9 mouse cellular contexts compared by ENCODE assay signal in genomic region chr17:80004345-80005239, GRCm38 (mm10). TPM values are rescaled to one million over a fixed set of nuclear protein-coding genes. Genes with fewer than 3 reads are reported as not detected.
DNase-seq lines count a peak whose midpoint lies in the region; ATAC-seq and TF ChIP-seq lines count a peak whose summit lies in the region.
"Had no signal": no experiment of that assay in that cellular context is flagged by ENCODE, and none has a peak within 500 bp of the region (broad histone marks: within the 10 kb centered on the region; RNA-seq: fewer than 3 reads in every experiment).

No protein-coding gene starts in this region.

- H3K27ac ChIP-seq in neural tube, embryonic 15.5 days (replicated peaks): no peak overlapping the region
- no peak overlapping the region for H3K27ac ChIP-seq in cerebellum, adult 2 months (ENCODE audit: insufficient read depth, low read length)
- no peak overlapping the region for H3K27ac ChIP-seq in intestine, postnatal 0 days (ENCODE audit: low read depth, low read length)
- H3K27ac ChIP-seq in liver, embryonic 16.5 days (ENCODE audit: low read length): no peak overlapping the region

- 43% methylated on average over 17 of the region's 17 CpGs for WGBS in neural tube, embryonic 15.5 days
- WGBS in cerebellum, adult 2 months: 45% methylated on average over 17 of the region's 17 CpGs
- WGBS in intestine, postnatal 0 days: 43% methylated on average over 17 of the region's 17 CpGs
- 26% methylated on average over 17 of the region's 17 CpGs for WGBS in liver, embryonic 16.5 days (ENCODE audit: insufficient replicate concordance)

- no peak overlapping the region for H3K4me2 ChIP-seq in neural tube, embryonic 15.5 days
- no peak overlapping the region for H3K4me2 ChIP-seq in intestine, postnatal 0 days (replicated peaks; ENCODE audit: low read depth)
- H3K4me2 ChIP-seq in liver, embryonic 16.5 days (ENCODE audit: low read depth, low read length): peak overlapping the region; percentile 26; the same call in 1 of the 2 replicates

- DNase-seq in neural tube, embryonic 10.5 days (ENCODE audit: extremely low spot score, low spot score): peak; percentile 52
- peak; percentile 48 to 53 for DNase-seq in cerebellum, adult 2 months
- peak; percentile 75 for DNase-seq in gastrocnemius, adult 18-20 months (ENCODE audit: low spot score)
- peak; percentile 39 for DNase-seq in retina, postnatal 1 day
- DNase-seq in urinary bladder, postnatal 10 days (ENCODE audit: low spot score): peak; percentile 42

- no peak for ATAC-seq in neural tube, embryonic 15.5 days (ENCODE audit: low FRiP score)
- ATAC-seq in intestine, postnatal 0 days: no peak
- peak; percentile 68 for ATAC-seq in liver, embryonic 16.5 days (ENCODE audit: low read depth)

- H3K9ac ChIP-seq in neural tube, embryonic 15.5 days (replicated peaks): no peak overlapping the region
- no peak overlapping the region for H3K9ac ChIP-seq in intestine, postnatal 0 days (ENCODE audit: low read depth, low read length)
- H3K9ac ChIP-seq in liver, embryonic 16.5 days (ENCODE audit: low read depth, low read length): no peak overlapping the region

- peaks cover 14% of the 10 kb centered on the region for H3K4me1 ChIP-seq in neural tube, embryonic 15.5 days
- no peaks in the 10 kb centered on the region for H3K4me1 ChIP-seq in cerebellum, adult 2 months (ENCODE audit: control insufficient read depth, insufficient read depth, low read length)
- 0 out of 2 replicates have a peak, but pooled peaks cover 3% of the 10 kb centered on the region for H3K4me1 ChIP-seq in intestine, postnatal 0 days (replicated peaks; ENCODE audit: control insufficient read depth, insufficient read depth, low read length)
- peaks cover 4% of the 10 kb centered on the region; the same call in 1 of the 2 replicates for H3K4me1 ChIP-seq in liver, embryonic 16.5 days (ENCODE audit: control insufficient read depth, low read depth, low read length)

- no peak for TF ChIP-seq POLR2A in cerebellum, adult 2 months (IDR thresholded peaks at IDR 0.05; ENCODE audit: borderline replicate concordance, insufficient read depth, low read length)

- H3K9me3 ChIP-seq in neural tube, embryonic 15.5 days (replicated peaks): no peaks in the 10 kb centered on the region
- no peaks in the 10 kb centered on the region for H3K9me3 ChIP-seq in intestine, postnatal 0 days (ENCODE audit: control insufficient read depth)
- H3K9me3 ChIP-seq in liver, embryonic 16.5 days (replicated peaks; ENCODE audit: control insufficient read depth, low read length): no peaks in the 10 kb centered on the region

- no peak overlapping the region for H3K4me3 ChIP-seq in neural tube, embryonic 15.5 days (replicated peaks)
- H3K4me3 ChIP-seq in cerebellum, adult 2 months (replicated peaks; ENCODE audit: insufficient read depth, low read depth, low read length): no peak overlapping the region
- no peak overlapping the region for H3K4me3 ChIP-seq in intestine, postnatal 0 days (ENCODE audit: low read depth, low read length)
- no peak overlapping the region for H3K4me3 ChIP-seq in liver, embryonic 16.5 days (ENCODE audit: low read depth, low read length)
- H3K4me3 ChIP-seq: erythroblast, embryonic 14.5 days had no signal

- peak; percentile 54 for TF ChIP-seq CTCF in cerebellum, adult 2 months (IDR thresholded peaks at IDR 0.05; ENCODE audit: borderline replicate concordance, insufficient read depth, low read depth, low read length)
- TF ChIP-seq CTCF in intestine, postnatal 0 days (IDR thresholded peaks at IDR 0.05; ENCODE audit: low read depth): peak; percentile 82

- no peaks in the 10 kb centered on the region for H3K27me3 ChIP-seq in neural tube, embryonic 15.5 days (replicated peaks)
- H3K27me3 ChIP-seq in cerebellum, adult 2 months (ENCODE audit: control insufficient read depth, insufficient read depth, low read length): no peaks in the 10 kb centered on the region
- H3K27me3 ChIP-seq in intestine, postnatal 0 days (replicated peaks; ENCODE audit: control insufficient read depth, insufficient read depth, low read length): no peaks in the 10 kb centered on the region
- H3K27me3 ChIP-seq in liver, embryonic 16.5 days (ENCODE audit: control insufficient read depth, insufficient read depth, low read depth, low read length): no peaks in the 10 kb centered on the region

- no peaks in the 10 kb centered on the region for H3K36me3 ChIP-seq in neural tube, embryonic 15.5 days
- no peaks in the 10 kb centered on the region for H3K36me3 ChIP-seq in intestine, postnatal 0 days (ENCODE audit: control insufficient read depth, insufficient read depth)
- no peaks in the 10 kb centered on the region for H3K36me3 ChIP-seq in liver, embryonic 16.5 days (ENCODE audit: control insufficient read depth, insufficient read depth)

RNA-seq across cellular contexts. Expression of gene Hnrnpll, which starts 57.5 kb away (rescaled TPM):
- polyA plus RNA-seq in neural tube, embryonic 15.5 days (2015; fragmentation: Nextera tagmentation; extraction: Ambion mirVana): 55.8 and 56.0 TPM in 2 replicates
- polyA plus RNA-seq in cerebellum, adult 2 months (2012; rRNA removed): 49.2 and 52.7 TPM in 2 replicates
- 10 to 100 TPM; 15.0 to 15.3 TPM for total RNA-seq in gastrocnemius, adult 18-20 months (2021)
- polyA plus RNA-seq in intestine, postnatal 0 days (2015; fragmentation: Nextera tagmentation; extraction: Ambion mirVana): 21.9 and 22.1 TPM in 2 replicates
- 17.2 and 17.7 TPM in 2 replicates for polyA plus RNA-seq in liver, embryonic 16.5 days (2015; fragmentation: Nextera tagmentation; extraction: Ambion mirVana)
